Mouse (Mus musculus) adrenal gland, postnatal 36 days (tissue): ENCODE measurements at regions not wholly inside any gene's neighbourhood (a gene's known extent, or its start where the extent isn't known, plus 50 kb on each side); places are given as distances from the start of the nearest gene placed in this dataset.
A peak's percentile ranks its signal among the peaks of the same experiment; 100 is the strongest.

Experiments
- DNase-seq, 2 experiments: peaks; one replicate each; pipeline ENCODE4 v3.0.0; 2021; ENCODE audit warnings: mixed read lengths in 1 of 2

- no peak for DNase-seq
Observed at GRCm38 (mm10) chr2:78972288-78973117, 104.6 kb downstream of the Ube2e3 start.

DNA sequence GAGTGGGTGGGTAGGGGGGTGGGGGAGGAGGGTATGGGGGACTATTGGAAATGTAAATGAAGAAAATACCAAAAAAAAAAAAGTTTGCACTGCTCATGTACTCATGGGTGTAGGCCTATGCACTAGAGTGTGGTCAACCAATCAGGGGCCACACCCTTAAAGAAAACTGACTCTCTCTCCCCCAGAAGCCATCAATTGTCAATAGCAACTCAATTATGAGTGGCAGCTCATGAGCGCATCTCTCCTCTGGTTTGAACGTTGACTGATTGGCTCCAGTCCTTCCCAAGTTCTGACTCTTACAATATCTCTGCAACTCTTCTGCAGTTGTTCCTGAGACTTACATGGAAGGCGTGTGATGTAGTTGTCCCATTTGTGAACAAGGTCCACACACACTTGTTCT is 105.9 kb downstream of the Ube2e3 start:
- DNase-seq: no peak

DNA sequence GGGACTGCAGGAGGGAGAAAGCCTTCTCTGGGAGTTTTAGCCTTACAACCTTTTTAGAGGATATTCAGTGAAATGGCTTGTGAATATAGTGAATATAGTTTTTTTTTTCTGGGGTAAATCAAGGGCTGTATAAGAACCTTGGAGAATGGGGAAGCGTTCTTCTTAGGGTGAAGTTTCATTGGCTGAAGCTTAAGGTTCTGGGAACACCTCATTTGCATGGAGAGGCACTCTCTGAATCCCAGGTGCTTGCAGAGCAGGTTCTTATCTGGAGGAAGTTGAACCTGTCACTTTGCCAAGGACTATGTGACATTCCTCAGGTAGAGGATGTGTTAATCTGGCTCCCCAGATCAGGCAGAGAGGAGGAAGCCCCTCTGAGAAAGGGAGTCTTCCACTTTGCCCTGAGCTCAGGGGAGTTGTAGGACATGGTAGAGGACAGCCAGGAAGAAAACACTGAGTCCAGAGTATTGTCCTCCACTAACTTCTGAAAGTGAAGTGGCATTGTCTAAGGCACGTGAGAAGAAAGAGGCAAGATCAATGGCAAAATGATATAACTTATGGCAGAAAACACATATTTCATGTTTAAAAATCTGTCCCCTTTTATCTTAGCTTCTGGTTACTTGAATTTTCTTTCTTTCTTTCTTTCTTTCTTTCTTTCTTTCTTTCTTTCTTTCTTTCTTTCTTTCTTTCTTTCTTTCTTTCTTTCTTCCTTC is 106.9 kb downstream of the Ube2e3 start:
- no peak for DNase-seq

DNA sequence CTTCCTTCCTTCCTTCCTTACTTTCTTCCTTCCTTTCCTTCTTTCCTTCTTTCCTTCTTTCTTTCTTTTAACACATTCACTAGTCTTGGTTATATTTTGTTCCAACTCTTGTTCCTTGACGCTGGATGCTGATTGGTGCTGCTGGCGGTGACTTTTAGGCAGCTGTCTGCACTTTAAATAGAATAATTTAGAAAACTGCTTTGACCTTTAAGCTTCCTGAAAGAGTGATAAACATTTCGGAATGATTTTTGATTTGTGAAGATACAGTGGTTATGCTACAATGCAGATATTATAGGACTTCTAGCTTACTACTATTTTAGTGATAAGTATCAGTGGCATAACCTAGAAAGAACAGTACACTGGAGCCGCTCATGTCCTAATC is 107.5 kb downstream of the Ube2e3 start:
- DNase-seq: no peak

GRCm38 (mm10) chr2:78976084-78976483 is 108.2 kb downstream of the Ube2e3 start:
- no peak for DNase-seq

DNA sequence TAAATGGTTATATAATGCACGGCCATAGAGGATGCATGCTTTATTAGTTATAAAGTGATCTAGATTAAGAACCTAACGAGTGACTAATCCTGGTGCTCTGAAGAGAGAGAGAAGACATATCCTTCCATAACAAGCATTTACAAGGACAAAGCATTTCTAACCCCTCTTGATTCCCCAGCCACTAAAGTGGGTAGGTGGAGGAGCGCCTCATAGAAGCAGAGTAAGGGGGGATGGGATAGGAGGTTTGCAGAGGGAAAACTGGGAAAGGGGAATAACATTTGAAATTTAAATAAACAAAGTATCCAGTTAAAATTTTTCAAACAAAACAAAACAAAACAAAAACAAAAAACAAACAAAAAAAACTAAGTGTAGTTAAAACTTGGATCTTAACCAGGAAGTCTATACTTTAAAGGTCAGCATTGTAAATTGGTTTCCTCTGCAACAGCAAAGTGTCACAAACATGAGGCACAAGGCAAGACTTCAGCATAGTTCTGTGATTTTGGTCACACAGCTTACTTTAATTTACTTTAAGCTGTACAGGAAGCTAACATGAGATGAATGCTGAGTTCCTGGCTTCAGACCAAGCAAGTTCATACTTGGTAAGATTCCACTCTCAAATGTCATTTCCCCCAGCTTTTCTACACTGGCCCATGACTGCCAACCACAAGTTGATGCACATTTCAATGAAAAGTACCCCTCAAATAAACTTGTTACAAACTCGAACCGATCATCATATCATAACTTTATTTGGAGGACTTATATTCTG is 109.9 kb downstream of the Ube2e3 start:
- peak in 1 of 2 experiments; percentile 11 for DNase-seq

DNA sequence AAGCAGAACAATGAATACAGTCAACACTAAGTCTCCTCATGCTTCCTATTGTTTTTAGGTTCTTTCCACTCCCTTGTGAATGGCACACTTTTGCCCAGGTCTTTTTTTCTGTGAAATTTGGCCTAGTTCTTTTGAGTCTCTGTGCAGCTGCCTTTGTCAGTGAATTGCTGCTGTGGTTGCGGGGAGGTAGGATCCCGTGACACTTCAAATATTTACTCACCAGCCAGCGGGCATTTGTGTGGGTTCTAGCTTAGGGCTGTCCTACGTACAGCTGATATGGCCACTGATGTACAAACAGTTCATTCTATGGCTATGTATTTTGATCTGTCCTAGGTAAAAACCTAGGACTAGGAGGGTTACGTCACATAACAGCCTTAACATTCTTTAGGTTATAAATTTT is 112.1 kb downstream of the Ube2e3 start:
- no peak for DNase-seq

GRCm38 (mm10) chr2:78980661-78981229 is 112.8 kb downstream of the Ube2e3 start:
- DNase-seq: peak; percentile 10 to 34

DNA sequence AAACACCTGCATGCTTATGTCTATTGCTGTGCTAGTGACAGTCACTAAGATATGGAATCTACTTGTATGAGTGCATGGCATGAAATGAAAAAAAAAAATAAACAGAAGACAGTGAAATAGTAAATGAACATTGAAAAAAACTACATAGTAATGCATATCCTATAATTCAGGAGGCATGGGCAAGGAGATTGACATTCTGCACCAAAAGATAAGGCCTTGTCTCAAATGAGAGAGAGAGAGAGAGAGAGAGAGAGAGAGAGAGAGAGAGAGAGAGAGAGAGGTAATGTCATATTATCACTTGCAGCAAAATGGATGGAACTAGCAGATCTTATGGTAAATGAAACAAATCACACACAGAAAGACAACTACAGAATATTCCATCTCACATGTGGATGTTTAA is 115.4 kb downstream of the Ube2e3 start:
- DNase-seq: no peak

- no peak for DNase-seq
Observed at GRCm38 (mm10) chr2:78983944-78984498, 116.1 kb downstream of the Ube2e3 start.

DNA sequence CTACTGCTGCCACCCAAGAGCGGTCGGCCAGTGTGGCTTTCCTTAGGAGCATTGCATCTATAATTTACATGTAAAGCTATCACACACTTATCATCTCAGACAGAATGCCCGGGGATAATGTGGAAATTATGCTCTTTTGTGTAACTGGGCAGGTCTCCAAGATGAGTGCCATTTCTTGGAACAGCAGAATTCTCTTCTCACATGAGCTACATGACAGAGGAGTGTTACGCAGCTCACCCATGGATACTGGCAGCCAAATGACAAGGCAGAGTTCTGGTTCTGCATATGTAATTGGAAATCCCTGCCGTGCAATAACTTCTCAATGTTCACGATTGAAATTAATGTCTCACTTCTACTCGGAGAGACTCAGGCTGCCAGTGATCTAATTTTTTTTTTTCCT is 119.1 kb downstream of the Ube2e3 start:
- DNase-seq: no peak

GRCm38 (mm10) chr2:78987388-78987787 is 119.5 kb downstream of the Ube2e3 start:
- no peak for DNase-seq

DNA sequence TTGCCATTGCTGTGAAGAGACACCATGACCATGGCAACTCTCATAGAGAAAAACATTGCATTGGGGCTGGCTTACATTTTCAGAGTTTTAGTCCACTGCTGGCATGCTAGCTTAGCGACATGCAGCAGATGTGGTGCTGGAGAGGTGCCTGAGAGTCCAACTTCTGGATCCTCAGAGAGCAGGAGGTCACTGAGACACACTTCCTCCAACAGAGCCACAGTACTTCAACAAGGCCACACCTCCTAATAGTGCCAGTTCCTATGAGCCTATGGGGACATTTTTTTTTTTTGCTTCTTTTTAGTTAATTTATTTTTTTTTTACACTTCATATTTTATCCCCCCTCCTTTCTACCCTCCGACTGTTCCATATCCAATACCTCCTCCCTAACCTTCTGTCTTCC is 120.3 kb downstream of the Ube2e3 start:
- no peak for DNase-seq

GRCm38 (mm10) chr2:78994800-78995555 is 127.1 kb downstream of the Ube2e3 start:
- no peak for DNase-seq

DNA sequence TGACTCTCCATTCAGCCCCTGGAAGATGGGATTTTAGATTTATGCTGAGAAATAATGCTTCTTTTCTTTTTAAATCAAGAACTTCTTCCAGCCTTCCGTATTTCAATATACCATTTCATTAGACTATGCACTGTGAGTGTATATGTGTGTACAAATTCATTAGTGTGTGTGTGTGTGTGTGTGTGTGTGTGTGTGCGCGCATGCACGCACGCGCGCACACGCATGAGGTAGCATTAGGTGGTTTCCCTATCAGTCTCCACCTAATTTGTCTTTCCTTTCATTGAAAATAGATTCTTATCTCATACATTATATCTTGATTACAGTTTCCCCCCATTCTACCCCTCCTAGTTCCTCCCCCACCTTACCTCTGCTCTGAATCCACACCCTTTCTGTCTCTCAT is 130.7 kb downstream of the Ube2e3 start:
- no peak for DNase-seq

- peak in 1 of 2 experiments; percentile 10 for DNase-seq
Observed at GRCm38 (mm10) chr2:78999410-78999809, 131.5 kb downstream of the Ube2e3 start.

GRCm38 (mm10) chr2:79004862-79005261 is 136.9 kb downstream of the Ube2e3 start:
- no peak for DNase-seq

GRCm38 (mm10) chr2:79008642-79009041 is 140.7 kb downstream of the Ube2e3 start:
- DNase-seq: no peak

- peak; percentile 75 to 78 for DNase-seq
Observed at GRCm38 (mm10) chr2:79009791-79010190, 141.9 kb downstream of the Ube2e3 start.

DNA sequence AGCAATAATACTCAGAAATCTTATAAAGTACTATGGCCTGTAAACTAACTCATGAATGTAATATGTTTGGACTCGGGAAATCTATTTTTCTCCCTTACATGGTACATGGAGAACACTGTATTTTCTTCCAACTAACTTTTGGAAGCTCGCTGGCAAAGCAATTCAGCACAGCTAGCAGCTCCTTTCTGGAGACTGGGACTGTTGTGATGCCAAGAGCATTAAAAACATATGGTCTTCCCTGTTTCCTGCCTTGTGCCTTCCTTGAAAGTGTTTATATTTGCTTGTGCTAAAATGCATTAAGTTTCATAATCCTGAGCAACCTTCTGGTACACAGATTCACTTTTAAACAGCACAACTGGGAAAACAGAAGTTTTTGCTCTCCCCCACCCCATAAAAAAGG is 142.3 kb downstream of the Ube2e3 start:
- DNase-seq: no peak

GRCm38 (mm10) chr2:79018732-79019423 is 151.0 kb downstream of the Ube2e3 start:
- DNase-seq: no peak
